Mouse (Mus musculus): ENCODE measurements around the gene Psd. TPM values are rescaled to one million over a fixed set of nuclear protein-coding genes. Genes with fewer than 3 reads are reported as not detected.

The Psd gene
- total and polyA plus RNA-seq, 2 experiments from 2014 or later, result 1.7 to 13.4 TPM

DNA sequence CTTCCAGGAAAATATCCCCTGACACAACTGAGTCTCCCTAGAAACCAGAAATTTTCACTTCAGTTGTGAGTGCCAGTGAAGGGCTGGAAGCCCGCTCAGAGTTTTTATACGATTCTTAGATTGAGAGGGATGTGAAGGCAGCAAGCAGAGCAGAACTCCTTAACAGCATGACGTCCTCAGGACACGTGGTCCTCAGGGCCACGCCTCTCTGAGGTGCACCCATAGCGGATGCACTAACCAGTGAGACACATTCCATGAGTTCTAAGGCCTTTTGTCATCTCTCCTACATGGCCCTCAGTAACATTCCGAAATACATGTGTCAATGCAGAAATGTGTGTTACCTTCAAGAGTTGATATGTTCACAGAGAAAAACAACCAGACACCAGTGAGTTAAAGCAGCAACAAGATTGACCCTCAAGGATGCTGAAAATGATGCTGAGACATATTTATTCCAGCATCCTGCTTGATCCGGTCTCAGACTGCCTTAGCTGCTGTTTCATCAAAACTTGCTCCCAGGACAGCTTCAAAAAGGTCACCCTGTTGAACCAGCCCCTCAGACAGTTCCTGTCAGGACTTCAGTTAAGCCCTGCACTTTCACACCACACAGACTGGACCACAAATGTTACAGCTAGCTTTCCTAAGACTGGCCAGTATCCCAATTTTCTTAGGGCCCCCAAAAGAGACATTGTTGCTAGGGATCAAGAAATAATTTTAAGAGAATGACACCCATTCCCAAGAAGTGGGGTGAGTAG, 26.5 kb downstream of the Psd start:
- no peaks in the 10 kb centered on the region for H3K27me3 ChIP-seq (ENCODE audit: control insufficient read depth, insufficient read depth, low read length)
- no peak for TF ChIP-seq CTCF (IDR thresholded peaks at IDR 0.05; ENCODE audit: low read depth)
- no peak for TF ChIP-seq EP300 (IDR thresholded peaks at IDR 0.05; ENCODE audit: low read depth)
- no peaks in the 10 kb centered on the region for H3K9me3 ChIP-seq (replicated peaks; ENCODE audit: control insufficient read depth, low read length)
- H3K9ac ChIP-seq (replicated peaks; ENCODE audit: low read depth, low read length), result no peak overlapping the region
- no peak for DNase-seq (ENCODE audit: low spot score)
- no peak overlapping the region for H3K4me3 ChIP-seq (ENCODE audit: low read depth, low read length)
- no peaks in the 10 kb centered on the region for H3K4me1 ChIP-seq (ENCODE audit: control insufficient read depth, insufficient read depth)
- no peak for ATAC-seq (ENCODE audit: insufficient read depth, low read depth)
- H3K27ac ChIP-seq (ENCODE audit: low read depth), result no peak overlapping the region
- H3K36me3 ChIP-seq (replicated peaks; ENCODE audit: control insufficient read depth, insufficient read depth, low read length), result no peaks in the 10 kb centered on the region
- 38% methylated on average over 8 of the region's 8 CpGs for WGBS
- H3K4me2 ChIP-seq (ENCODE audit: low read depth, low read length), result no peak overlapping the region

DNA sequence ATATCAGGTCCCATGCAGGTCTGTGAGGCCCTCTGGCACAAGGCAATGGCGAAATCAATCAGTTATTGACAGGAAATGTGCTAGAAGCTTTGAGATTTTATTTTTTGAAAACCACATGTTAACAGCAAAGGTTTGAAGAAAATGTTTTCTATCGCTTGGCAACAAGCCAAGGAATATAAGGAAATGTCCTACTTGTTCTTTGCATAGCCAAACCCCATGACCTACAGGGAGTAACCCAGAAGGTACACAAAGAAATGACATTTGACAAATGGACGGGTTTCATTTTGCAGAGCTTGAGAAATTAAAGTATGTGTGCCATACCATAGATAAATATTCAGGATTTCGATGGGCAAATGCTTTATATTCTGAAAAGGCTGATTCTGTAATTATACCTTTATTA, 30.0 kb downstream of the Psd start:
- no peak overlapping the region for H3K27ac ChIP-seq (ENCODE audit: low read depth)
- 0 out of 2 replicates have a peak, but pooled peaks cover 5% of the 10 kb centered on the region for H3K27me3 ChIP-seq (ENCODE audit: control insufficient read depth, insufficient read depth, low read length)
- no peaks in the 10 kb centered on the region for H3K4me1 ChIP-seq (ENCODE audit: control insufficient read depth, insufficient read depth)
- H3K4me2 ChIP-seq (ENCODE audit: low read depth, low read length), result no peak overlapping the region
- no peaks in the 10 kb centered on the region for H3K36me3 ChIP-seq (replicated peaks; ENCODE audit: control insufficient read depth, insufficient read depth, low read length)
- no peak overlapping the region for H3K4me3 ChIP-seq (ENCODE audit: low read depth, low read length)
- WGBS, result 55% methylated on average over 4 of the region's 4 CpGs
- ATAC-seq (ENCODE audit: insufficient read depth, low read depth) (no peak), DNase-seq (ENCODE audit: low spot score) (no peak)
- H3K9ac ChIP-seq (replicated peaks; ENCODE audit: low read depth, low read length), result no peak overlapping the region
- no peaks in the 10 kb centered on the region for H3K9me3 ChIP-seq (replicated peaks; ENCODE audit: control insufficient read depth, low read length)
- TF ChIP-seq EP300 (IDR thresholded peaks at IDR 0.05; ENCODE audit: low read depth) (no peak), CTCF (IDR thresholded peaks at IDR 0.05; ENCODE audit: low read depth) (no peak)

DNA sequence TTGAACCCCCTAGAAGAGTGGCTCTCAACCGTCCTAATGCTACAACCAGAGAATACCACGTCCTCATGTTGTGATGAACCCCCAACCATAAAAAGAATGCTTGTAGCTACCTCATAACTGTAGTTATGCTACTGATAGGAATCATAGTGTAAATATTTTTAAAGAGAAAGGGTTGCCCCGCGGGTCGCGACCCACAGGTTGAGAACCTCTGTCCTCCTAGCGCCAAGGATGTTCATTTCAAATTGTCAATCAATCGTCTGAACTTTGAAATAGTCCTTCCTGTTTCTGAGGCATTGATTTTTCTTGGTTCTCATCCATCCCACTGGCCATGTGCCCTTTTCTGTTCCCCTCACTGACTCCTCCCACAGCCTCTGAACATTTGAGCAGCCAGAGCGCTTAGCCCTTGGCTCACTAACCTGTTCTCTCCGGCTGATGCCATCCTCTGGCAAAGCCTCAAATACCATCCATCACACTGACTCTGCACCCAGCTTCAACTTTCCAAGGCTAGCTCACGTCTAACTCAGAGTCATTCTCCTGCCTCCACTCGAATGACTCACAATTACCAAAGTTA, 36.3 kb downstream of the Psd start:
- TF ChIP-seq CTCF (IDR thresholded peaks at IDR 0.05; ENCODE audit: low read depth) (no peak), EP300 (IDR thresholded peaks at IDR 0.05; ENCODE audit: low read depth) (no peak)
- Histone ChIP-seq H3K9ac (replicated peaks; ENCODE audit: low read depth, low read length) (no peak overlapping the region), H3K27ac (ENCODE audit: low read depth) (no peak overlapping the region), H3K4me1 (ENCODE audit: control insufficient read depth, insufficient read depth) (no peaks in the 10 kb centered on the region), H3K4me3 (ENCODE audit: low read depth, low read length) (no peak overlapping the region), H3K9me3 (replicated peaks; ENCODE audit: control insufficient read depth, low read length) (no peaks in the 10 kb centered on the region), H3K27me3 (ENCODE audit: control insufficient read depth, insufficient read depth, low read length) (0 out of 2 replicates have a peak, but pooled peaks cover 5% of the 10 kb centered on the region), H3K36me3 (replicated peaks; ENCODE audit: control insufficient read depth, insufficient read depth, low read length) (peaks cover 15% of the 10 kb centered on the region), H3K4me2 (ENCODE audit: low read depth, low read length) (no peak overlapping the region)
- ATAC-seq (ENCODE audit: insufficient read depth, low read depth) (no peak), DNase-seq (ENCODE audit: low spot score) (no peak)
- WGBS, result 58% methylated on average over 12 of the region's 12 CpGs

DNA sequence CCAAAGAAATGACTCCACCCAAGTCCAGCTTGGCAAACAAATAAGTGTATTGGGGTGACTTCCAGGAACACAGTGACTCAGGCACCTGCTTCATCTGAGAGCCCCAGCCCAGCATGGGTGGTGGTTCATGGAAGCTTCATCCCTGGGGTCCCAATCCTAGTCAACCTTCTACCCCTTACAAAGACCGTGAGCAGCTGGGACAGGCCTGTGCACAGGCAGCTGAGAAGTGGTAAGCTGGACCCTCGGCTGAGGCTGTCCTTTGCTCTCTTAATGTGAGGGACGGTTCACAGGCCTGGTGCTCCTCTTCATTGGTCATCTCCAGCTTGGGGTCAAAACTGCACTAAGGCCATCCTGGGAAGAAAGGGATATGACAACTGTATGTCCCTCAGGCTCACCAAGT, 39.4 kb downstream of the Psd start:
- ATAC-seq (ENCODE audit: insufficient read depth, low read depth), result no peak
- H3K4me2 ChIP-seq (ENCODE audit: low read depth, low read length), result no peak overlapping the region
- no peaks in the 10 kb centered on the region for H3K9me3 ChIP-seq (replicated peaks; ENCODE audit: control insufficient read depth, low read length)
- H3K36me3 ChIP-seq (replicated peaks; ENCODE audit: control insufficient read depth, insufficient read depth, low read length), result peaks cover 44% of the 10 kb centered on the region
- no peak overlapping the region for H3K27ac ChIP-seq (ENCODE audit: low read depth)
- WGBS, result 89% methylated on average over 3 of the region's 3 CpGs
- no peak for DNase-seq (ENCODE audit: low spot score)
- H3K4me1 ChIP-seq (ENCODE audit: control insufficient read depth, insufficient read depth), result no peaks in the 10 kb centered on the region
- no peaks in the 10 kb centered on the region for H3K27me3 ChIP-seq (ENCODE audit: control insufficient read depth, insufficient read depth, low read length)
- no peak overlapping the region for H3K4me3 ChIP-seq (ENCODE audit: low read depth, low read length)
- H3K9ac ChIP-seq (replicated peaks; ENCODE audit: low read depth, low read length), result no peak overlapping the region
- no peak for TF ChIP-seq EP300 (IDR thresholded peaks at IDR 0.05; ENCODE audit: low read depth)
- no peak for TF ChIP-seq CTCF (IDR thresholded peaks at IDR 0.05; ENCODE audit: low read depth)

DNA sequence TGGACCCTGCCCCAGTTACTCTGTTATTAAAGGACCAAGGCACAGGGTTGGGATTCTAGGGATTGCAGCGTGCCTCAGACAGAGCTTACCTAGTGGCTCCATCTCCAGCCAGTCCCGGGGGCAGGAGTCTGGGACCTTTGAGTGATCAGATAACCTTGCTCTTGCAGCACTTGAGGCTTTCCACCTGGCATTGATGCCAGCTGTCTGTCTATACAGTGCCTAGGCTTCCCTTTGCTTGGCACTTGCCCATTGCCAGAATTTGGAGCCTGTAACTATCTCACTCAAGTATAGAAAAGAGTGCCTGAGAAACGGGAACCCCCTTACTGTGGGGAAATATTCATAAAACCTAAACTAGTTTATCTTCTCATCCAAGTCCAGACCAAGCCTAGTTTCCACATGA, 40.0 kb downstream of the Psd start:
- no peak overlapping the region for H3K4me2 ChIP-seq (ENCODE audit: low read depth, low read length)
- WGBS, result 79% methylated on average over 3 of the region's 3 CpGs
- H3K9ac ChIP-seq (replicated peaks; ENCODE audit: low read depth, low read length), result no peak overlapping the region
- TF ChIP-seq CTCF (IDR thresholded peaks at IDR 0.05; ENCODE audit: low read depth) (no peak), EP300 (IDR thresholded peaks at IDR 0.05; ENCODE audit: low read depth) (no peak)
- H3K4me1 ChIP-seq (ENCODE audit: control insufficient read depth, insufficient read depth), result no peaks in the 10 kb centered on the region
- H3K9me3 ChIP-seq (replicated peaks; ENCODE audit: control insufficient read depth, low read length), result no peaks in the 10 kb centered on the region
- no peaks in the 10 kb centered on the region for H3K27me3 ChIP-seq (ENCODE audit: control insufficient read depth, insufficient read depth, low read length)
- H3K36me3 ChIP-seq (replicated peaks; ENCODE audit: control insufficient read depth, insufficient read depth, low read length), result peaks cover 51% of the 10 kb centered on the region
- no peak overlapping the region for H3K27ac ChIP-seq (ENCODE audit: low read depth)
- H3K4me3 ChIP-seq (ENCODE audit: low read depth, low read length), result no peak overlapping the region
- DNase-seq (ENCODE audit: low spot score), result no peak
- no peak; the same call in 1 of the 2 replicates for ATAC-seq (ENCODE audit: insufficient read depth, low read depth)
